Mouse (Mus musculus) bone marrow, adult 2 months (tissue): Measurements from ENCODE around the gene Osbp2.

Experiments used
- CTCF ChIP-seq: fragments of 200-500 bp; IDR thresholded peaks from 2 replicates; pipeline ENCODE4 v1.5.1; 2011; ENCODE audit warnings: low read length, control low read depth; ENCODE audit not compliant: control insufficient read depth, insufficient read depth
- POLR2A ChIP-seq: fragments of 200-500 bp; IDR thresholded peaks from 2 replicates; pipeline ENCODE4 v1.6.1; 2011; ENCODE audit warnings: low read depth, mild to moderate bottlenecking, control low read depth, low read length, borderline replicate concordance; ENCODE audit not compliant: control insufficient read depth

DNA sequence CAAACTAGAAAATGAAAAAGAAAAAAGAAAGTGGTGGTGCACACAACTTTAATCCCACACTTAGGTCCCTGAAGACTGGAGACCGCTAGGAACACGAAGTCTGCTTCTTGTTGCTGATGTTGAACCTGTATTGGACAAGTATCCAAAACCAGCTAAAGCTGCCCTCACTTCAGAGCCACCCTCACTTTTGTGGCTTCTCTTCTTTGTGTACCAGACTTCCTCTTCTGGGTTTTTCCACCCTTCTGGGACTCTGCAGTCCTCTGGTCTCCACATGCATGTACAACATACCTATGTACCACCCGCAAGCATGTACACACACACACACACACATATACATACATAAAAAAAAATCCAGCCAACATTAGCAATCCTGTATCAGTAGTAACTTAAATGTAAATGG is 20.0 kb upstream of the Osbp2 start:
- TF ChIP-seq POLR2A (no peak), CTCF (no peak)
